Mouse (Mus musculus) gastrocnemius, postnatal 14 days (tissue): ENCODE results near the gene Cep97. TPM values are rescaled to one million over a fixed set of nuclear protein-coding genes. Genes with fewer than 3 reads are reported as not detected.

Source experiments
- total RNA-seq, 2 experiments: library from RNA; stranded (reverse); gene quantifications; 2 replicates each; pipeline ENCODE4 v1.2.3; 2021

Gene Cep97
- total RNA-seq, 2 experiments from 2014 or later, result 4.0 to 4.3 TPM

Other genes starting within 250 kb of the Cep97 start
- 1 to 10 TPM; 1.5 to 1.6 TPM for gene Nfkbiz, start 96.0 kb downstream of the Cep97 start, total RNA-seq
- under 1 TPM; 0.31 to 0.33 TPM for gene Nxpe3, start 39.6 kb downstream of the Cep97 start, total RNA-seq
- 100 to 1,000 TPM; 648 to 762 TPM for gene Rpl24, start 31.4 kb upstream of the Cep97 start, total RNA-seq
- gene Zbtb11, start 39.0 kb upstream of the Cep97 start, total RNA-seq, result 1 to 10 TPM; 6.2 to 7.2 TPM
- 10 to 100 TPM; 41.6 to 42.7 TPM for gene Pcnp, start 94.9 kb upstream of the Cep97 start, total RNA-seq
- gene Trmt10c, start 103.0 kb upstream of the Cep97 start, total RNA-seq, result 1 to 10 TPM; 8.8 to 9.4 TPM
- gene Senp7, start 113.5 kb upstream of the Cep97 start, total RNA-seq, result 10 to 100 TPM; 13.5 to 13.7 TPM